Mouse (Mus musculus) brain, embryonic 14.5 days (tissue): ENCODE data around the gene Mcrip2.

Source experiments
- CTCF ChIP-seq: fragments of 200-500 bp; IDR thresholded peaks from 2 replicates; pipeline ENCODE4 v1.5.1; 2012; ENCODE audit warnings: inconsistent platforms, mild to moderate bottlenecking, moderate library complexity, borderline replicate concordance; ENCODE audit not compliant: insufficient read depth, insufficient read length; ENCODE audit errors: extremely low read depth
- POLR2A ChIP-seq: fragments of 200-500 bp; IDR thresholded peaks from 2 replicates; pipeline ENCODE4 v1.6.1; 2012; ENCODE audit warnings: mild to moderate bottlenecking, inconsistent platforms, borderline replicate concordance; ENCODE audit not compliant: poor library complexity, insufficient read depth, insufficient read length, severe bottlenecking; ENCODE audit errors: extremely low read depth

DNA sequence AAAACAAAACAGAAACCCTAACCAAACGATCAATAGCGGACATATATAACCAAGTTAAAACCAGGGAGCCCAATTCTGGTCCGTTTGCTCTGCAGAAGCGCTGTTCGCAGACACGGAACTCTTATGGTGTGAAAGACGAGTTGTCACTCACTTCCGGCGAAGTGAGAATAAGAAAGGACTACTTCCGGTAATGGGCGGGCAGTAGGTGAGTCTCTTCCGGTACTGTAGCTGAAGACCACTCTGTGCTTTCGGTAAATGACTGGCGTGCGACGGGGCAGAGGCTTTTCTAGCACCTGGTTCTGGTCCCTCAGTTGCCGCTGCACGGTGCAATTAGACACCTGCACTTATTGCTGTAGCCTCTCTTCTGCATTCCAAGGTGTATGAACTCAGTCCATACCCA lies 45.1 kb downstream of the Mcrip2 start, which contains the start of gene Wdr24:
- TF ChIP-seq CTCF (no peak), POLR2A (peak; percentile 24; the same call in 1 of the 2 replicates)
